Comparison of ENCODE assay signal across 8 mouse cellular contexts in the genomic region with DNA sequence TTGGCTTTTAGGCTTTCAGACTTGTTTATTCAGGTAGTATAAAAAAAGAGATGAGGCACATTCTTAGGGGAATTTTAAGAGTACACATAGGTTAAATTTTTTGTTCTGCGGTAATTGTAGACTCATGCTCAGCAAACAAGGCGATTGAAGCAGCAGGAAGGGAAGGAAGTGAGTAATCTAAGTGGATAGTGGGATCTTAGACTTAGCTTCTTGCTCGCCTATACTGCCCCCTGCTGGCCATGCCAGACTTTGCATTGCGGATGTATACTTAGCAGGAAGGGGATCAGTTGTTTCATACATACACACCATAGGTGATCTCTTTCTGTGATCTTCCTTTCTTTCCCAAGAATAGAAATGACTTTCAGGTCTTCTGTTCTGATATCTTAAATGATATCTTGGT.
DNase-seq lines count a peak whose midpoint lies in the region; ATAC-seq and TF ChIP-seq lines count a peak whose summit lies in the region.

No protein-coding gene starts in this region.

- H3K27me3 ChIP-seq in MEL (ENCODE audit: control insufficient read depth in 1 of 2, insufficient read depth in 2 of 2, low read length in 2 of 2): no peaks in the 10 kb centered on the region

- H3K9me3 ChIP-seq in MEL (replicated peaks; ENCODE audit: insufficient read depth, low read length): no peaks in the 10 kb centered on the region

- ATAC-seq in megakaryocyte, adult 5-6 weeks (ENCODE audit: poor library complexity, severe bottlenecking): peak; percentile 77
- no peak for ATAC-seq in inflammation-experienced regulatory T-cells, adult 6 months

- no peak overlapping the region for H3K9ac ChIP-seq in MEL (ENCODE audit: control insufficient read depth, low read depth, low read length, poor library complexity, severe bottlenecking)

- peak; percentile 36 to 54 (median 40) for TF ChIP-seq CTCF in MEL (IDR thresholded peaks at IDR 0.05 in 2 of 3, conservative IDR thresholded peaks at IDR 0.05 in 1 of 3; ENCODE audit: control insufficient read depth in 1 of 3, insufficient read depth in 1 of 3, low read depth in 2 of 3, low read length in 3 of 3, poor library complexity in 1 of 3, severe bottlenecking in 1 of 3)
- TF ChIP-seq CTCF in embryonic fibroblast, embryonic 13.5 days (IDR thresholded peaks at IDR 0.05; ENCODE audit: borderline replicate concordance, insufficient read depth, low read length): peak; percentile 65; the same call in 1 of the 2 replicates

- intact Hi-C loops in heart, postnatal 10 days (cut with DNase I): loop anchor here (1.0 to 10.0 kb wide), 4 partner anchors 182 to 780 kb away; no protein-coding TSS in a partner anchor

- H3K4me3 ChIP-seq in MEL (ENCODE audit: control insufficient read depth in 1 of 2, insufficient read depth in 1 of 2, low read depth in 2 of 2, low read length in 2 of 2): no peak overlapping the region
- no peak overlapping the region for H3K4me3 ChIP-seq in embryonic fibroblast, embryonic 13.5 days (ENCODE audit: insufficient read depth, low read length)

- H3K27ac ChIP-seq in MEL (ENCODE audit: control insufficient read depth, low read depth, low read length): no peak overlapping the region
- H3K27ac ChIP-seq in embryonic fibroblast, embryonic 13.5 days (ENCODE audit: insufficient read depth, low read length): no peak overlapping the region

- peak; percentile 19 for DNase-seq in MEL (ENCODE audit: low read depth, low spot score)
- DNase-seq in adrenal gland, postnatal 4 days (ENCODE audit: low spot score in 2 of 2): peak; percentile 76 to 85
- peak; percentile 89 to 94 for DNase-seq in heart, postnatal 10 days
- peak; percentile 84 to 93 for DNase-seq in layer of hippocampus, postnatal 14 days (ENCODE audit: low spot score in 2 of 2)
- DNase-seq in skeletal muscle tissue, adult 2 months (ENCODE audit: low read depth, low spot score): peak; percentile 81

- no peaks in the 10 kb centered on the region for H3K4me1 ChIP-seq in MEL (ENCODE audit: control insufficient read depth in 1 of 2, insufficient read depth in 2 of 2, low read length in 2 of 2)
- peaks cover 10% of the 10 kb centered on the region for H3K4me1 ChIP-seq in embryonic fibroblast, embryonic 13.5 days (ENCODE audit: control insufficient read depth, insufficient read depth, low read length)

- peak; percentile 23 for TF ChIP-seq RAD21 in MEL (IDR thresholded peaks at IDR 0.05; ENCODE audit: low read depth, low read length)

- TF ChIP-seq EP300 in MEL (IDR thresholded peaks at IDR 0.05; ENCODE audit: low read depth in 1 of 2, low read length in 2 of 2): no peak

- no peaks in the 10 kb centered on the region for H3K79me2 ChIP-seq in MEL (ENCODE audit: control insufficient read depth, insufficient read depth, low read length, poor library complexity)

- TF ChIP-seq POLR2A in MEL (IDR thresholded peaks at IDR 0.05; ENCODE audit: control insufficient read depth in 1 of 2, insufficient read depth in 1 of 2, low read depth in 1 of 2, low read length in 2 of 2, poor library complexity in 1 of 2): no peak
- no peak for TF ChIP-seq POLR2A in embryonic fibroblast, embryonic 13.5 days (IDR thresholded peaks at IDR 0.05; ENCODE audit: low read depth, low read length)

- no peaks in the 10 kb centered on the region for H3K36me3 ChIP-seq in MEL (ENCODE audit: control insufficient read depth in 1 of 2, insufficient read depth in 2 of 2, low read length in 2 of 2)

TF ChIP-seq in MEL, 35 proteins besides CTCF, POLR2A, EP300 and RAD21:
- TF ChIP-seq GATA1 (IDR thresholded peaks at IDR 0.05; ENCODE audit: low read depth, low read length): no peak

Comparison
In these comparisons a context has a peak if more than half of its experiments do, and no peak if none do; other contexts are left out.
1. DNase-seq: peak in every context shown above with its lines; median percentile 92 in heart, postnatal 10 days; 88 in layer of hippocampus, postnatal 14 days; 81 in skeletal muscle tissue, adult 2 months; 80 in adrenal gland, postnatal 4 days; 19 in MEL.